Mouse (Mus musculus): Measurements from ENCODE around the gene Nrl. TPM values are rescaled to one million over a fixed set of nuclear protein-coding genes. Genes with fewer than 3 reads are reported as not detected.
A peak's percentile ranks its signal among the peaks of the same experiment; 100 is the strongest.

The Nrl gene
- total RNA-seq, 2 experiments from 2014 or later = not detected

- peak; percentile 35 for ATAC-seq (replicated peaks; ENCODE audit: poor library complexity)
Observed at GRCm38 (mm10) chr14:55536116-55536745, 11.4 kb upstream of the Nrl start.

- peak; percentile 83 for ATAC-seq (replicated peaks; ENCODE audit: poor library complexity)
Observed at GRCm38 (mm10) chr14:55527940-55528339, 3.2 kb upstream of the Nrl start.

- no peak for ATAC-seq (replicated peaks; ENCODE audit: poor library complexity)
Observed at GRCm38 (mm10) chr14:55526674-55527073, 1.9 kb upstream of the Nrl start.

- ATAC-seq (replicated peaks; ENCODE audit: poor library complexity) = no peak
Observed at GRCm38 (mm10) chr14:55524062-55524461, 719 bp downstream of the Nrl start.

GRCm38 (mm10) chr14:55520451-55521361, 4.1 kb downstream of the Nrl start:
- peak; percentile 52 for ATAC-seq (replicated peaks; ENCODE audit: poor library complexity)

- ATAC-seq (replicated peaks; ENCODE audit: poor library complexity) = no peak
Observed at GRCm38 (mm10) chr14:55519604-55520003, 5.2 kb downstream of the Nrl start.

- no peak for ATAC-seq (replicated peaks; ENCODE audit: poor library complexity)
Observed at GRCm38 (mm10) chr14:55518897-55519296, 5.9 kb downstream of the Nrl start.

- no peak for ATAC-seq (replicated peaks; ENCODE audit: poor library complexity)
Observed at GRCm38 (mm10) chr14:55515846-55516245, 8.9 kb downstream of the Nrl start.

GRCm38 (mm10) chr14:55513927-55514326, 10.9 kb downstream of the Nrl start:
- no peak for ATAC-seq (replicated peaks; ENCODE audit: poor library complexity)

- no peak for ATAC-seq (replicated peaks; ENCODE audit: poor library complexity)
Observed at GRCm38 (mm10) chr14:55511037-55511436, 13.7 kb downstream of the Nrl start.

GRCm38 (mm10) chr14:55510125-55510731, 14.6 kb downstream of the Nrl start, which contains the start of gene Cpne6:
Gene Cpne6, plus strand, starts transcription at chr14:55510445.
- no peak for ATAC-seq (replicated peaks; ENCODE audit: poor library complexity)

- ATAC-seq (replicated peaks; ENCODE audit: poor library complexity) = no peak
Observed at GRCm38 (mm10) chr14:55509540-55509939, 15.2 kb downstream of the Nrl start.

- ATAC-seq (replicated peaks; ENCODE audit: poor library complexity) = no peak
Observed at GRCm38 (mm10) chr14:55507801-55508200, 17.0 kb downstream of the Nrl start.

GRCm38 (mm10) chr14:55505612-55506011, 19.2 kb downstream of the Nrl start:
- no peak for ATAC-seq (replicated peaks; ENCODE audit: poor library complexity)

GRCm38 (mm10) chr14:55497449-55497821, 27.3 kb downstream of the Nrl start:
- ATAC-seq (replicated peaks; ENCODE audit: poor library complexity) = peak; percentile 99

GRCm38 (mm10) chr14:55496761-55497448, 27.9 kb downstream of the Nrl start:
- ATAC-seq (replicated peaks; ENCODE audit: poor library complexity) = no peak; the same call in 1 of the 2 replicates

- ATAC-seq (replicated peaks; ENCODE audit: poor library complexity) = no peak
Observed at GRCm38 (mm10) chr14:55495509-55496240, 29.1 kb downstream of the Nrl start.

GRCm38 (mm10) chr14:55492103-55492502, 32.7 kb downstream of the Nrl start:
- ATAC-seq (replicated peaks; ENCODE audit: poor library complexity) = no peak

- peak; percentile 81 for ATAC-seq (replicated peaks; ENCODE audit: poor library complexity)
Observed at GRCm38 (mm10) chr14:55491291-55491833, 33.4 kb downstream of the Nrl start.

Data from megakaryocyte progenitor cell, adult 5-6 weeks (primary cell).